23 mouse cellular contexts compared by ENCODE assay signal in genomic region chr1:133264367-133264766, GRCm38 (mm10). TPM values are rescaled to one million over a fixed set of nuclear protein-coding genes. Genes with fewer than 3 reads are reported as not detected.
DNase-seq lines count a peak whose midpoint lies in the region; ATAC-seq and TF ChIP-seq lines count a peak whose summit lies in the region.
"Had no signal": no experiment of that assay in that cellular context is flagged by ENCODE, and none has a peak within 500 bp of the region (broad histone marks: within the 10 kb centered on the region; RNA-seq: fewer than 3 reads in every experiment).

No protein-coding gene starts in this region.

- H3K27me3 ChIP-seq in liver, adult 2 months (ENCODE audit: control insufficient read depth, insufficient read depth, low read length), result no peaks in the 10 kb centered on the region
- peaks cover 41% of the 10 kb centered on the region for H3K27me3 ChIP-seq in liver, embryonic 12.5 days (replicated peaks)
- H3K27me3 ChIP-seq in stomach, embryonic 16.5 days (ENCODE audit: control insufficient read depth, insufficient read depth, low read length), result no peaks in the 10 kb centered on the region
- peaks cover 17% of the 10 kb centered on the region; the same call in 1 of the 2 replicates for H3K27me3 ChIP-seq in limb, embryonic 10.5 days (ENCODE audit: low read depth, poor library complexity, severe bottlenecking)
- H3K27me3 ChIP-seq: embryonic facial prominence, embryonic 15.5 days; forebrain, embryonic 12.5 days had no signal

- WGBS in liver, adult 2 months, result 35% methylated on average over 12 of the region's 12 CpGs
- 65% methylated on average over 12 of the region's 12 CpGs for WGBS in liver, embryonic 12.5 days (ENCODE audit: insufficient replicate concordance)
- WGBS in stomach, embryonic 16.5 days, result 64% methylated on average over 12 of the region's 12 CpGs
- 81% methylated on average over 12 of the region's 12 CpGs for whole genome bisulfite sequencing in limb, embryonic 10.5 days

- peak; percentile 48 to 65 for DNase-seq in heart, adult 18-20 months
- DNase-seq in heart, adult 8-10 months (ENCODE audit: low spot score), result no peak
- no peak for DNase-seq in liver, adult 2 months (ENCODE audit: extremely low read depth, low read depth, low spot score)
- DNase-seq in ovary, postnatal 36 days (ENCODE audit: low spot score), result peak; percentile 57
- no peak for DNase-seq in ovary, postnatal 10 days (ENCODE audit: low spot score)
- DNase-seq in limb, embryonic 10.5 days (ENCODE audit: low spot score), result no peak
- DNase-seq: cerebellum, adult 18-20 months; lung, adult 18-20 months; spleen, adult 18-20 months had no signal

- no peak for ATAC-seq in liver, embryonic 12.5 days
- no peak for ATAC-seq in stomach, embryonic 16.5 days (ENCODE audit: insufficient read depth, low FRiP score)

- peaks cover 36% of the 10 kb centered on the region for H3K36me3 ChIP-seq in liver, adult 2 months (ENCODE audit: control insufficient read depth, insufficient read depth, low read length)
- H3K36me3 ChIP-seq in liver, embryonic 12.5 days, result 0 out of 2 replicates have a peak, but pooled peaks cover 5% of the 10 kb centered on the region
- H3K36me3 ChIP-seq in stomach, embryonic 16.5 days (ENCODE audit: control insufficient read depth, insufficient read depth, low read length), result peaks cover 4% of the 10 kb centered on the region
- no peaks in the 10 kb centered on the region for H3K36me3 ChIP-seq in limb, embryonic 10.5 days
- H3K36me3 ChIP-seq: embryonic facial prominence, embryonic 15.5 days had no signal

- peak overlapping the region; percentile 37; the same call in 1 of the 2 replicates for H3K9ac ChIP-seq in liver, adult 2 months (ENCODE audit: low read depth, low read length)
- no peak overlapping the region for H3K9ac ChIP-seq in liver, embryonic 12.5 days
- H3K9ac ChIP-seq in stomach, embryonic 16.5 days (ENCODE audit: low read length), result peak overlapping the region; percentile 34
- H3K9ac ChIP-seq: embryonic facial prominence, embryonic 15.5 days; forebrain, embryonic 12.5 days had no signal

- no peak overlapping the region for H3K4me3 ChIP-seq in liver, adult 2 months (ENCODE audit: insufficient read depth, low read depth, low read length)
- no peak overlapping the region for H3K4me3 ChIP-seq in liver, embryonic 12.5 days
- H3K4me3 ChIP-seq in stomach, embryonic 16.5 days (replicated peaks; ENCODE audit: low read length), result no peak overlapping the region
- no peak overlapping the region for H3K4me3 ChIP-seq in limb, embryonic 10.5 days
- H3K4me3 ChIP-seq: embryonic facial prominence, embryonic 15.5 days; forebrain, embryonic 12.5 days; myocyte had no signal

- TF ChIP-seq POLR2A in liver, adult 2 months (IDR thresholded peaks at IDR 0.05; ENCODE audit: extremely low read depth, insufficient read depth, low read length), result no peak

- no peak overlapping the region for H3K4me2 ChIP-seq in liver, embryonic 12.5 days
- H3K4me2 ChIP-seq in stomach, embryonic 16.5 days (ENCODE audit: low read depth, low read length), result no peak overlapping the region
- H3K4me2 ChIP-seq: embryonic facial prominence, embryonic 15.5 days; forebrain, embryonic 12.5 days had no signal

- TF ChIP-seq CTCF in liver, adult 2 months (IDR thresholded peaks at IDR 0.05; ENCODE audit: low read depth, low read length), result no peak

- H3K9me3 ChIP-seq in liver, embryonic 12.5 days (replicated peaks), result no peaks in the 10 kb centered on the region
- H3K9me3 ChIP-seq in stomach, embryonic 16.5 days (replicated peaks; ENCODE audit: control insufficient read depth, low read length), result no peaks in the 10 kb centered on the region
- no peaks in the 10 kb centered on the region for H3K9me3 ChIP-seq in limb, embryonic 10.5 days (replicated peaks)
- H3K9me3 ChIP-seq: embryonic facial prominence, embryonic 15.5 days; forebrain, embryonic 12.5 days had no signal

- peaks cover 17% of the 10 kb centered on the region for H3K4me1 ChIP-seq in liver, adult 2 months (ENCODE audit: control insufficient read depth, insufficient read depth, low read length)
- peaks cover 42% of the 10 kb centered on the region for H3K4me1 ChIP-seq in liver, embryonic 12.5 days
- peaks cover 16% of the 10 kb centered on the region; the same call in 1 of the 2 replicates for H3K4me1 ChIP-seq in stomach, embryonic 16.5 days (ENCODE audit: control insufficient read depth, insufficient read depth, low read length)
- H3K4me1 ChIP-seq in limb, embryonic 10.5 days, result peaks cover 27% of the 10 kb centered on the region

- H3K79me2 ChIP-seq in liver, adult 2 months (ENCODE audit: control insufficient read depth, insufficient read depth, low read length), result peaks cover 4% of the 10 kb centered on the region; the same call in 1 of the 2 replicates

- H3K27ac ChIP-seq in liver, adult 2 months (replicated peaks; ENCODE audit: insufficient read depth, low read depth, low read length), result peak overlapping the region; percentile 38
- no peak overlapping the region for H3K27ac ChIP-seq in liver, embryonic 12.5 days
- 0 out of 2 replicates have a peak overlapping the region, but pooled peaks have one; percentile 42 for H3K27ac ChIP-seq in stomach, embryonic 16.5 days (ENCODE audit: low read length)
- H3K27ac ChIP-seq in limb, embryonic 10.5 days, result no peak overlapping the region
- H3K27ac ChIP-seq: embryonic facial prominence, embryonic 15.5 days; forebrain, embryonic 12.5 days; kidney, postnatal 0 days had no signal

RNA-seq across cellular contexts. Expression of gene Golt1a, which starts 45.2 kb away (rescaled TPM):
- total RNA-seq in heart, adult 18-20 months (2021), result not detected
- not detected for total RNA-seq in heart, adult 8-10 months (2022)
- 11.4 and 13.0 TPM in 2 replicates for total RNA-seq in liver, adult 2 months (2014; rRNA removed)
- polyA plus RNA-seq in liver, adult 2 months (2012; rRNA removed), result 16.1 and 21.2 TPM in 2 replicates
- 4.4 and 5.8 TPM in 2 replicates for polyA plus RNA-seq in liver, embryonic 12.5 days (2016; fragmentation: Nextera tagmentation; extraction: Ambion mirVana)
- polyA plus RNA-seq in stomach, embryonic 16.5 days (2015; fragmentation: Nextera tagmentation; extraction: Ambion mirVana), result 8.2 and 8.7 TPM in 2 replicates
- not detected in 2 replicates for polyA plus RNA-seq in limb, embryonic 10.5 days (2016; fragmentation: Nextera tagmentation; extraction: Ambion mirVana)
- total RNA-seq: ES-E14; granulocyte monocyte progenitor cell, adult 5-6 weeks; heart, postnatal 25 days; layer of hippocampus, postnatal 25 days had no signal
- polyA plus RNA-seq: brain, embryonic 14.5 days; C2C12; forebrain, embryonic 12.5 days; myocyte; testis, adult 2 months had no signal

RNA-seq across cellular contexts. Expression of gene Kiss1, which starts 57.3 kb away (rescaled TPM):
- not detected for total RNA-seq in heart, adult 18-20 months (2021)
- total RNA-seq in heart, adult 8-10 months (2022), result not detected
- not detected in 2 replicates for total RNA-seq in liver, adult 2 months (2014; rRNA removed)
- polyA plus RNA-seq in liver, adult 2 months (2012; rRNA removed), result not detected in 2 replicates
- polyA plus RNA-seq in liver, embryonic 12.5 days (2016; fragmentation: Nextera tagmentation; extraction: Ambion mirVana), result not detected in 2 replicates
- not detected in 2 replicates for polyA plus RNA-seq in stomach, embryonic 16.5 days (2015; fragmentation: Nextera tagmentation; extraction: Ambion mirVana)
- polyA plus RNA-seq in limb, embryonic 10.5 days (2016; fragmentation: Nextera tagmentation; extraction: Ambion mirVana), result not detected in 2 replicates
- total RNA-seq: ES-E14; granulocyte monocyte progenitor cell, adult 5-6 weeks; heart, postnatal 25 days; layer of hippocampus, postnatal 25 days; left cerebral cortex, postnatal 36 days had no signal
- polyA plus RNA-seq: brain, embryonic 14.5 days; C2C12; forebrain, embryonic 12.5 days; kidney, postnatal 0 days; myocyte had no signal

Comparison
In these comparisons a context has a peak if more than half of its experiments do, and no peak if none do; other contexts are left out.
1. DNase-seq: peak in heart, adult 18-20 months (2 of 2) and ovary, postnatal 36 days (single experiment); none in heart, adult 8-10 months (single experiment), liver, adult 2 months (single experiment), ovary, postnatal 10 days (single experiment) and limb, embryonic 10.5 days (single experiment).
2. H3K27ac ChIP-seq: peak in liver, adult 2 months (single experiment) and stomach, embryonic 16.5 days (single experiment); none in liver, embryonic 12.5 days (single experiment) and limb, embryonic 10.5 days (single experiment).